ENCODE assay signal across 13 mouse cellular contexts in the genomic region with DNA sequence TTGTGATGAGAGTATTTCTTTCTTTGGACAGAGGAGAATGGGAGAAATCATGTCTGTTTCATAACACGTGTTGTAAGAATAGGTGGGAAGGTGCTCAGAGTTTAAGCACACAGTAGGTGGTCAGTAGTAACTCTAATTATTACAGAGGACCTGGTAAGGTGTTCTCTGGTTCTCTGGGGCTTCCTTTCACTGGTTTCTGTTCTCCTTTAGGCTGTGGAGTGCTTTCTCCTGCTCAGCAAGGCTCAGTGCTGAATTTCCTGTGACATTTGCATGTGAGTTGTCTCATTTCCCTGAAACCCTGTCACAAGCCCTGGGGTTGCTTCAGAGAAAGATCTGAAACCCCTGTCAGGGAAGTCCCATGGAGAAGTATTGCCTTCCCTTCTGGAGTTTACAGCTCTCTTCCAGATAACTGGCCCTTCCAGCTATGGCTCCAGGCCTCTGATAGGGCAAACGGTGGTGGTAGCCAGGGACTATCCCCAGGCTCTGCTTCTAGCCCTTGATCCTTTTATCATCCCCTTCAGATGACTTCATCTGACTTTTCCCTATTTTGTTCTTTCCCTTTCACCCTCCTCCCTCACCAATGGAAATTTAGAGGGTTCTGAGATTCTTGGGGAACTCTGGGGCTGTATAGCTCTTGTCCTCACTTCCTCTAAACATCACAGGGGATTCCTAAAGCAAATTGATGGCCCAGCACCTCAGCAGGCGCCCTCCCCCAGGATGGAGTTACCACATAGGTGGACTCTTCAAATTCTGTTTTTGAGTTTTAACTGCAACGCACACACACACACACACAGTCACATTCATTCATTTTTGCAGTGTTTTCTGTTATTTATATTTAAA.
DNase-seq lines count a peak whose midpoint lies in the region; ATAC-seq and TF ChIP-seq lines count a peak whose summit lies in the region.
"Had no signal": no experiment of that assay in that cellular context is flagged by ENCODE, and none has a peak within 500 bp of the region (broad histone marks: within the 10 kb centered on the region; RNA-seq: fewer than 3 reads in every experiment).

No protein-coding gene starts in this region.

- ATAC-seq in midbrain, embryonic 11.5 days (ENCODE audit: low FRiP score), result no peak
- ATAC-seq in monocyte, adult 5-6 weeks (replicated peaks; ENCODE audit: insufficient number of reproducible peaks, low FRiP score, low TSS enrichment, poor library complexity, severe bottlenecking), result peak; percentile 69

- H3K4me1 ChIP-seq in midbrain, embryonic 11.5 days (ENCODE audit: control insufficient read depth, insufficient read depth, low read length), result no peaks in the 10 kb centered on the region
- no peaks in the 10 kb centered on the region for H3K4me1 ChIP-seq in midbrain, embryonic 10.5 days
- H3K4me1 ChIP-seq: lung, embryonic 15.5 days; neural tube, embryonic 12.5 days had no signal

- no peaks in the 10 kb centered on the region for H3K27me3 ChIP-seq in midbrain, embryonic 11.5 days (ENCODE audit: control insufficient read depth, insufficient read depth, low read length)
- H3K27me3 ChIP-seq in midbrain, embryonic 10.5 days (ENCODE audit: low read depth, poor library complexity, severe bottlenecking), result no peaks in the 10 kb centered on the region
- H3K27me3 ChIP-seq: embryonic facial prominence, embryonic 13.5 days; lung, embryonic 15.5 days; neural tube, embryonic 12.5 days had no signal

- intact Hi-C loops in left cerebral cortex, postnatal 14 days (cut with DNase I), result no loop called here
- intact Hi-C loops in left cerebral cortex, adult 2 months (cut with DNase I), result no loop called here

- H3K4me3 ChIP-seq in midbrain, embryonic 11.5 days (ENCODE audit: low read depth, low read length), result no peak overlapping the region
- no peak overlapping the region for H3K4me3 ChIP-seq in midbrain, embryonic 10.5 days
- no peak overlapping the region for H3K4me3 ChIP-seq in left cerebral cortex, adult 2 months
- H3K4me3 ChIP-seq: embryonic facial prominence, embryonic 13.5 days; lung, embryonic 15.5 days; neural tube, embryonic 12.5 days had no signal

- no peak for TF ChIP-seq CTCF in left cerebral cortex, adult 2 months (IDR thresholded peaks at IDR 0.05)

- no peak overlapping the region for H3K9ac ChIP-seq in midbrain, embryonic 11.5 days (ENCODE audit: low read length)
- H3K9ac ChIP-seq: embryonic facial prominence, embryonic 13.5 days; lung, embryonic 15.5 days; neural tube, embryonic 12.5 days had no signal

- no peak overlapping the region for H3K27ac ChIP-seq in midbrain, embryonic 11.5 days (ENCODE audit: low read depth, low read length)
- H3K27ac ChIP-seq in midbrain, embryonic 10.5 days (replicated peaks), result no peak overlapping the region
- H3K27ac ChIP-seq in left cerebral cortex, adult 2 months, result no peak overlapping the region
- H3K27ac ChIP-seq: embryonic facial prominence, embryonic 13.5 days; lung, embryonic 15.5 days; neural tube, embryonic 12.5 days had no signal

- no peaks in the 10 kb centered on the region for H3K36me3 ChIP-seq in midbrain, embryonic 11.5 days (ENCODE audit: control insufficient read depth, insufficient read depth, low read length)
- no peaks in the 10 kb centered on the region for H3K36me3 ChIP-seq in midbrain, embryonic 10.5 days
- H3K36me3 ChIP-seq: embryonic facial prominence, embryonic 13.5 days; lung, embryonic 15.5 days; neural tube, embryonic 12.5 days had no signal

- no peak overlapping the region for H3K4me2 ChIP-seq in midbrain, embryonic 11.5 days
- H3K4me2 ChIP-seq: embryonic facial prominence, embryonic 13.5 days; lung, embryonic 15.5 days; neural tube, embryonic 12.5 days had no signal

- WGBS in midbrain, embryonic 11.5 days, result 77% methylated on average over 4 of the region's 4 CpGs
- WGBS in midbrain, embryonic 10.5 days, result 68% methylated on average over 4 of the region's 4 CpGs

- DNase-seq in heart, adult 18-20 months, result peak; percentile 26 to 71
- DNase-seq in heart, postnatal 4 days, result no peak
- DNase-seq in midbrain, embryonic 11.5 days (ENCODE audit: low spot score, missing footprints), result peak; percentile 68
- DNase-seq in midbrain, embryonic 10.5 days (ENCODE audit: low spot score), result no peak
- no peak for DNase-seq in left cerebral cortex, postnatal 14 days (ENCODE audit: low spot score in 2 of 2)
- DNase-seq in left cerebral cortex, adult 2 months (ENCODE audit: extremely low spot score in 1 of 2, low spot score in 2 of 2), result no peak
- DNase-seq in cerebellum, postnatal 14 days, result no peak
- DNase-seq: cerebellum, adult 11-12 months; layer of hippocampus, postnatal 36 days had no signal

- no peaks in the 10 kb centered on the region for H3K9me3 ChIP-seq in midbrain, embryonic 11.5 days (ENCODE audit: control insufficient read depth, low read length)
- H3K9me3 ChIP-seq in midbrain, embryonic 10.5 days (replicated peaks), result no peaks in the 10 kb centered on the region
- H3K9me3 ChIP-seq: embryonic facial prominence, embryonic 13.5 days; lung, embryonic 15.5 days; neural tube, embryonic 12.5 days had no signal

Comparison
In these comparisons a context has a peak if more than half of its experiments do, and no peak if none do; other contexts are left out.
1. DNase-seq: peak in heart, adult 18-20 months (2 of 2) and midbrain, embryonic 11.5 days (single experiment); none in heart, postnatal 4 days (single experiment), midbrain, embryonic 10.5 days (single experiment), left cerebral cortex, postnatal 14 days (0 of 2), left cerebral cortex, adult 2 months (0 of 2) and cerebellum, postnatal 14 days (0 of 2).